Mouse (Mus musculus) lung, postnatal 0 days (tissue): ENCODE data around the gene Lars2.

Experiments used
- CTCF ChIP-seq: IDR thresholded peaks from 2 replicates; pipeline ENCODE4 v1.5.1; 2016; ENCODE audit warnings: antibody characterized with exemption, mild to moderate bottlenecking
- EP300 ChIP-seq: IDR thresholded peaks from 2 replicates; pipeline ENCODE4 v1.6.1; 2016; ENCODE audit warnings: antibody characterized with exemption, mild to moderate bottlenecking, control low read depth

DNA sequence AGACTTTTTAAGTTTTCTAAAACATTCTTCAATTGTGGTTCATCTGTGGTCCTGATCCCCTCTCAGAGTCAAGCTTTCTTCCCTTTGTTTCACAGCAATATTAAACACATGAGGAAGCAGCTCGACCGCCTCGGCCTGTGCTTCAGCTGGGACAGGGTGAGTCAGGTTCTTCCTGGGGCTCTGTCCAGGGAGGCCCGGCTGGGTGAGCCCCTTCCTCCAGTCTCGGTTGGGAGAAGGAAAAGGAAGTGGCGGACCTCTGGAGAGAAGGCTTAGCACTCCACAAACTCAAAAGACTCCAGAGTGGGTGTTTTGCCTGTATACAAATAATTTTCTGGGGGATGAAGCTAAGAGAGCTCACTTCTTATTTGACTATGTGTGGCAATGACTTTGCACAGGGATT, 28.1 kb downstream of the Lars2 start:
- TF ChIP-seq CTCF (no peak), EP300 (no peak)
